Mouse (Mus musculus) ES-E14 (cell line): ENCODE data around the gene Vgf. TPM values are rescaled to one million over a fixed set of nuclear protein-coding genes. Genes with fewer than 3 reads are reported as not detected.

ENCODE experiments used
- DNase-seq: peaks from one replicate; pipeline ENCODE4 v3.0.0-alpha.2; 2013; ENCODE audit warnings: low read depth, low spot score
- H3K27ac ChIP-seq: 2 replicates; pipeline ENCODE4 v1.5.1; 2012; ENCODE audit warnings: low read depth, mild to moderate bottlenecking, low read length, moderate library complexity, mixed read lengths; ENCODE audit not compliant: poor library complexity, insufficient read depth, severe bottlenecking
- H3K36me3 ChIP-seq: 2 replicates; pipeline ENCODE4 v1.6.1; 2012; ENCODE audit warnings: mild to moderate bottlenecking, low read length, moderate library complexity, mixed read lengths; ENCODE audit not compliant: control insufficient read depth, poor library complexity, insufficient read depth, severe bottlenecking
- H3K4me1 ChIP-seq, 2 experiments: fragments of 150-350 bp in 1 of 2; sonication (generic) in 1 of 2; 2 replicates each; pipeline ENCODE4 v1.6.1; 2012; ENCODE audit warnings: low read length in 2 of 2, mild to moderate bottlenecking in 1 of 2, mixed read lengths in 1 of 2; ENCODE audit not compliant: control insufficient read depth in 2 of 2, insufficient read depth in 2 of 2, poor library complexity in 1 of 2
- H3K4me3 ChIP-seq, 2 experiments: fragments of 150-350 bp in 1 of 2; sonication (generic) in 1 of 2; 2 replicates each; pipeline ENCODE4 v1.5.1; 2012; ENCODE audit warnings: low read length in 2 of 2, low read depth in 1 of 2, mild to moderate bottlenecking in 1 of 2, mixed read lengths in 1 of 2; ENCODE audit not compliant: insufficient read depth in 1 of 2, poor library complexity in 1 of 2, severe bottlenecking in 1 of 2
- H3K9ac ChIP-seq: 2 replicates; pipeline ENCODE4 v1.6.1; 2012; ENCODE audit warnings: low read depth, mild to moderate bottlenecking, low read length, mixed read lengths; ENCODE audit not compliant: poor library complexity, insufficient read depth, severe bottlenecking
- H3K9me3 ChIP-seq: fragments of 150-350 bp; sonication (generic); 2 replicates; pipeline ENCODE4 v1.6.1; 2012; ENCODE audit warnings: low read depth, mild to moderate bottlenecking, low read length; ENCODE audit not compliant: control insufficient read depth, insufficient read depth
- CHD2 ChIP-seq: IDR thresholded peaks from 2 replicates; pipeline ENCODE4 v1.6.1; 2014; ENCODE audit warnings: mild to moderate bottlenecking, low read depth, low read length, inconsistent platforms
- HCFC1 ChIP-seq: IDR thresholded peaks from 2 replicates; pipeline ENCODE4 v1.6.1; 2012; ENCODE audit warnings: low read length, inconsistent platforms, borderline replicate concordance; ENCODE audit not compliant: insufficient read depth
- MAFK ChIP-seq: IDR thresholded peaks from 2 replicates; pipeline ENCODE4 v1.6.1; 2014; ENCODE audit warnings: mild to moderate bottlenecking, low read depth, low read length, inconsistent platforms; ENCODE audit not compliant: insufficient read depth
- ZC3H11A ChIP-seq: IDR thresholded peaks from 2 replicates; pipeline ENCODE4 v1.6.1; 2012; ENCODE audit warnings: low read depth, mild to moderate bottlenecking, inconsistent platforms, low read length, borderline replicate concordance
- ZNF384 ChIP-seq: IDR thresholded peaks from 2 replicates; pipeline ENCODE4 v1.6.1; 2012; ENCODE audit warnings: low read depth, low read length, inconsistent platforms
- in situ Hi-C, 2 experiments: fragments of 600-800 bp; cut with MboI; formaldehyde crosslinking; loops; one replicate each; pipeline ENCODE4 v1.15.1; 2025; ENCODE audit warnings: low sequenced_read_pairs in 2 of 2, inconsistent platforms in 1 of 2; ENCODE audit not compliant: unreplicated experiment in 2 of 2
- total RNA-seq: library from RNA; depleted of rRNA; stranded (reverse); fragments of 300-350 nt; gene quantifications from 2 replicates; pipeline ENCODE4 v1.2.3, GENCODE M21; 2012

Vgf gene
- total RNA-seq, 1 experiment: 45.6 TPM

- DNase-seq: no peak
- H3K9me3 ChIP-seq: no peaks in the 10 kb centered on the region
- in situ Hi-C loops: no loop called here
- H3K36me3 ChIP-seq: no peaks in the 10 kb centered on the region
- H3K4me3 ChIP-seq: no peak overlapping the region
- H3K27ac ChIP-seq: no peak overlapping the region
- peaks cover 0 to 11% of the 10 kb centered on the region in 2 experiments; a peak in 2 of 4 replicates for H3K4me1 ChIP-seq
- no peak overlapping the region for H3K9ac ChIP-seq
- TF ChIP-seq HCFC1 (no peak), MAFK (no peak), ZC3H11A (no peak), ZNF384 (no peak), CHD2 (no peak)
These were observed 25.8 kb downstream of the Vgf start for GRCm38 (mm10) chr5:137051914-137052505.

DNA sequence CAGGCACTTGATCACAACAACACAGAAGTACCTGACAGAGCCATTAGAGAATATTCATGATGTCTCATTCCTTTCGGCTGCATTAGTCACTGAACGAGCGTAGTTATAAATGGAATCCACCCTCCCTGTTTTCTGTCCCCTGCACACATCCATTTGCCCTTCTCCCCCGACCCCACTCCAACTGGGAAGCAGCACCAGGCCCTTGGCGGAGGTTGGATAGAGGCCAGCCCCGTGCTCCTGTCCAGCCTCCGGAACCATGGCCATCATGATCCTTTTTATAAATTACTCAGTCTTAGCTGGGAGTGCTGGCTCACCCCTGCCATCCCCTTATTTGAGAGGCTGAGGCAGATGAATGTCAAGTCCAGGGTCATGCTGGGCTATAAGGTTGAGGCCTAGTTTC lies 28.1 kb downstream of the Vgf start:
- in situ Hi-C loops: no loop called here
- Histone ChIP-seq H3K9ac (no peak overlapping the region), H3K36me3 (no peaks in the 10 kb centered on the region), H3K9me3 (no peaks in the 10 kb centered on the region), H3K4me1 (peaks cover 0 to 5% of the 10 kb centered on the region in 2 experiments; a peak in 1 of 4 replicates), H3K27ac (no peak overlapping the region), H3K4me3 (no peak overlapping the region)
- no peak for TF ChIP-seq MAFK
- no peak for TF ChIP-seq ZC3H11A
- no peak for TF ChIP-seq CHD2
- TF ChIP-seq HCFC1: no peak
- no peak for TF ChIP-seq ZNF384
- DNase-seq: no peak

DNA sequence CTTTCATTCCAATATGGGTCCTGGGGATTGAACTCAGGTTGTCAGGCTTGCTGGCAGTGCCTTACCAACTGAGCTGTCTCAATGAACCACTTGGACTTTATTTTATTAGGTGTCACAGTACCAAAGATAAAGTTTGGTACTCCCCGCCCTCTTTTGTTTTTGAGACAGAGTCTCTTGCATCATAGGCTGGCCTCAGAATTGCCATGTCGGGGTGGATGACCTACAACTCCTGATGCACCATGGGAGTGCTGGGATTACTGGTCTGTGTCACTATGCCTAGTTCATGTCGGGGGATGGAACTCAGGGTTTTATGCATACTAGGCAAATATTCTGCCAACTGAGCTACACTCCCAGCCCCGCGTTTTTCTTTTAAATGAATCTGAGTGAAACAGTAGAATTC lies 28.7 kb downstream of the Vgf start:
- in situ Hi-C loops: no loop called here
- Histone ChIP-seq H3K4me1 (peaks cover 0 to 7% of the 10 kb centered on the region in 2 experiments; a peak in 1 of 4 replicates), H3K9me3 (no peaks in the 10 kb centered on the region), H3K36me3 (no peaks in the 10 kb centered on the region), H3K4me3 (no peak overlapping the region), H3K9ac (no peak overlapping the region), H3K27ac (no peak overlapping the region)
- TF ChIP-seq CHD2 (no peak), HCFC1 (no peak), ZC3H11A (no peak), MAFK (no peak), ZNF384 (no peak)
- no peak for DNase-seq

DNA sequence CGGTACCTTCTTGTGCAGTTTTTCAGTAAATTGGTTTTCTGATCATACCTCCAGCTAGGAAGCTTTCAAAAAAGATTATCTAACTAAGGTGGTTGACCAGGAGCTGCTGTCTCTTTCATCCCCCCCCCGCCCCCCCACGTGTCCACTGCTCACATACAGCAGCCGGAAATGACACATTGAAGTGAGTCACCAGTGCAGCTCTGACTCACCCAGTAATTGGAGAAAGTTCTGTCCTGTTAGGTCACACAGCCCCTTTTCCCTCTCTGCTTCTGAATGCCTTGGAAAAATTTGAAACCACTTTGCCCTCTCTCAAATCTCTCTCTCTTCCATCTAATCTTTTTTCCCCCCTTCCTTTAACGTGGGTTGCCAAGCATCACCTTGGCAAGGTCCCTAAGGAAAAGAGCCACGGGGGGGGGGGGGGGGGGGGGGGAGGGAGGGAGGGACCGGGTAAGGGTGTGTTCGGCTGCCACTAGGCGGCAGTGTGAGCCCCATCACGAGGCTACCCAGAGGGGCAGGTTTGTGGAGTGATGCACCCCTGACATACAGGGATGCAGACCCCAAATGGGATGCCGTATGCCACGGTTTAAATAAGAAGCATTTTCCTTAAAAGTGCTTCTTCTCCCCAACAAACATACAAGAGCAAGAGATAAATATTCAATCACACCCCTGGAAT lies 35.8 kb downstream of the Vgf start:
- H3K36me3 ChIP-seq: peaks cover 10% of the 10 kb centered on the region
- TF ChIP-seq CHD2 (no peak), HCFC1 (no peak), MAFK (no peak), ZNF384 (no peak), ZC3H11A (no peak)
- in situ Hi-C loops: no loop called here
- H3K9ac ChIP-seq: no peak overlapping the region; the same call in 1 of the 2 replicates
- DNase-seq: no peak
- H3K27ac ChIP-seq: no peak overlapping the region
- no peaks in the 10 kb centered on the region for H3K9me3 ChIP-seq
- no peak overlapping the region for H3K4me3 ChIP-seq
- H3K4me1 ChIP-seq: peaks cover 0 to 5% of the 10 kb centered on the region in 2 experiments; a peak in 1 of 4 replicates
